Mouse (Mus musculus): ENCODE measurements at regions not wholly inside any gene's neighbourhood (a gene's known extent, or its start where the extent isn't known, plus 50 kb on each side); places are given as distances from the start of the nearest gene placed in this dataset. TPM values are rescaled to one million over a fixed set of nuclear protein-coding genes. Genes with fewer than 3 reads are reported as not detected.

Small RNAs in the stretch of these regions (microRNA-seq; reads per million reads assigned to microRNA genes)
- gene Gm44375 = not detected
